Mouse (Mus musculus): ENCODE measurements around the gene Ndc1.
"Not testable (repeated sequence)": the region's sequence is repeated elsewhere in the genome, so short reads cannot be mapped to it uniquely, and the experiment has no call there.

Ndc1 gene

DNA sequence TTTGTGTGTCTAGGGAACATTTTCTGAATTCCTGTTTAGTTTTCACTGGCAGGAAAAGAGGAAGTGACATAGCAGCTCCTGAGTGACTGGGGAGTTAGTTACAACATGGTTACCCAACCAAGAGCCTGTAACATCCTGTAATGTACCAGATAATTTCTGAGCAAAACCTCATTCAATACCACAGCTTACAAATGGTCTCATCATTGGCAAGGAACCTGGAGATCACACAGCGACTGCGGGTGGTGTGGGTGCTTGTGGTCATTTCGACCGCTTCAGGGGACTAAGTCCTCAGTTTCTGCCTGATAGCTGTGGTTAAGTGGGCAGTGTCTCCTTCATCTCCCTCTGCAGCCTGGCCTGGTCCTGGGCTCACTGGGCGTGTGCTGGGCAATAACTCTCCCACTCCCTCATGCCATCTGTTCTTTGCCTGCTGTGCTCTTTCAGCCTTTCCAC lies 3.4 kb upstream of the Ndc1 start:
- DNase-seq (ENCODE audit: low read depth, low spot score) = no peak

DNA sequence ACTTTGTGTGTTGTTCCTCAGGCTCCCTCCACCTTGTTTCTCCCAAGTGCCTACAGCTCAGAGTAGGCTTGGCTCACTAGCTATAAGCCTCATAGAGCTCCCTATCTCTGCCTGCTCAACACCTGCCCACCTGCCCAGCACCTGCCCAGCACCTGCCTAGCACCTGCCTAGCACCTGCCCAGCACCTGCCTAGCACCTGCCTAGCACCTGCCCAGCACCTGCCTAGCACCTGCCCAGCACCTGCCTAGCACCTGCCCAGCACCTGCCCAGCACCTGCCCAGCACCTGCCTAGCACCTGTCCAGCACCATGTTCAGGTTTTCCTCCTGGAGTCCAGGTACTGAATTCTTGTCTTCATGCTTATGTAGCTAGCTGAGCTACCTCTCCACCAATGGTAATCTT lies 1.2 kb upstream of the Ndc1 start:
- not testable (repeated sequence) for DNase-seq (ENCODE audit: low read depth, low spot score)

DNA sequence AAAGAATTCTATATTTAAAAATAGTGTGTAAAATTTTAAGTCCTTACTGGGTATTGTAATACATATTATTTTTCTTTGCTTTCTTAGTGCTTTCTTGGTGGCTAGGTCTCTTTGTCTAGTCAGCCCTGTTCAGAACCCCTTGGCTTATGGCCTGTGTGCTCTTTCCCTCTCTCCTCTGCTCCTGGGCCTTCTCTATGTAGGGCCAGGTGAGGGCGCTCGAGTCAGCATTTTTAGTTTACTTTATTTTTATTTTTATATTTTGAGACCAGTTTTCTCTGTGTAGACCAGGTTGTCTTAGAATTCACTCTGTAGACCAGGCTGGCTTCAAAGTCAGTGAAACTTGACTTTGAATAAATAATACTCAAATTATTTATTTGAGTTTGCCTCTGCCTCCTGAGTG lies 4.7 kb downstream of the Ndc1 start:
- DNase-seq (ENCODE audit: low read depth, low spot score) = no peak

- no peak for DNase-seq (ENCODE audit: low read depth, low spot score)
Observed at GRCm38 (mm10) chr4:107374677-107375076, 7.1 kb downstream of the Ndc1 start.

GRCm38 (mm10) chr4:107378954-107379353 lies 11.4 kb downstream of the Ndc1 start:
- peak; percentile 27 for DNase-seq (ENCODE audit: low read depth, low spot score)

GRCm38 (mm10) chr4:107380871-107381270 lies 13.3 kb downstream of the Ndc1 start:
- DNase-seq (ENCODE audit: low read depth, low spot score) = no peak

GRCm38 (mm10) chr4:107387038-107387437 lies 19.5 kb downstream of the Ndc1 start:
- DNase-seq (ENCODE audit: low read depth, low spot score) = peak; percentile 35

- DNase-seq (ENCODE audit: low read depth, low spot score) = no peak
Observed at GRCm38 (mm10) chr4:107387465-107387864, 19.9 kb downstream of the Ndc1 start.

- DNase-seq (ENCODE audit: low read depth, low spot score) = no peak
Observed at GRCm38 (mm10) chr4:107388291-107388690, 20.7 kb downstream of the Ndc1 start.

- no peak for DNase-seq (ENCODE audit: low read depth, low spot score)
Observed at GRCm38 (mm10) chr4:107389345-107389744, 21.8 kb downstream of the Ndc1 start.

DNA sequence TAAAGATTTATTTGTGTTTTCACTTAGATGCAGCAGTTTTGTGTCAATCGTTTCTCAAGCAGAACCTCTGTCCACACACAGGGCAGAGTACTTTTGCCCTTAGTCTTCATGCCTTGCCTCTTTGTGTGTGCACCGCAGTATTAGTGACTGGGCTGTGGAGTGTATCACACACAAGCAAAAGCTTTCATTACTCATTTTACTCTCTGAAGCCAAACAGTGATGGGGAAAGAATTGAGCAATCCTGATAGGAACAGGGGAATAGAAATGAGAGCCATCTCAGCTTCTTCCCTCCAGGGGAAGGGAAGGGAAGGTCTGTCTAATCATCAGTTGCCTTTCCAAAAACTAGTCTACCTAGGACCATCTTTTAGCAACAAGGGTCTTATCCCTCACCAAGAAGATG lies 26.2 kb downstream of the Ndc1 start:
- DNase-seq (ENCODE audit: low read depth, low spot score) = no peak

- DNase-seq (ENCODE audit: low read depth, low spot score) = no peak
Observed at GRCm38 (mm10) chr4:107420202-107420601, 52.6 kb downstream of the Ndc1 start.

- no peak for DNase-seq (ENCODE audit: low read depth, low spot score)
Observed at GRCm38 (mm10) chr4:107421711-107422110, 54.1 kb downstream of the Ndc1 start.

- no peak for DNase-seq (ENCODE audit: low read depth, low spot score)
Observed at GRCm38 (mm10) chr4:107422176-107422575, 54.6 kb downstream of the Ndc1 start.

- DNase-seq (ENCODE audit: low read depth, low spot score) = no peak
Observed at GRCm38 (mm10) chr4:107425616-107426015, 58.0 kb downstream of the Ndc1 start.

DNA sequence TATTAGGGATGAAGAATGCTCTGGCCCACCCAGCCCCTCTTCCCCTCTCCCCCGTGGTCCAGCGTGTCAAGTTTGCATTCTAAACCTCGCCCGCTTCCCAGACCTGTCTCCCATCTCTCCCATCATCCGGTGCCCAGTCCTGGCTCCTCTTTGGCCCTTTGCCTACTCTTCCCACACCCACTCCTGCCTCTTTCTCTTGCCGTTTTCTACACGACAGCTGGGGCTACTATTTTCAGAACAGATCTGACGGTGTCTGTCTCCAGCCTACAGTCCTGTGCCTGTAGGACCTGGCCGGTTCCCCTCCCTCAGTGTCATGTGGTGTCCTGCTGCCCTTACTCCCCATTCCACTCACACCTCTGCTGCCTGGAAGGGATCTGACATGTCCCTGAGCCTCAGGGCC lies 59.0 kb downstream of the Ndc1 start:
- DNase-seq (ENCODE audit: low read depth, low spot score) = no peak

GRCm38 (mm10) chr4:107432717-107433116 lies 65.1 kb downstream of the Ndc1 start:
- DNase-seq (ENCODE audit: low read depth, low spot score) = no peak

GRCm38 (mm10) chr4:107433998-107434355 lies 66.4 kb downstream of the Ndc1 start:
- no peak for DNase-seq (ENCODE audit: low read depth, low spot score)

DNA sequence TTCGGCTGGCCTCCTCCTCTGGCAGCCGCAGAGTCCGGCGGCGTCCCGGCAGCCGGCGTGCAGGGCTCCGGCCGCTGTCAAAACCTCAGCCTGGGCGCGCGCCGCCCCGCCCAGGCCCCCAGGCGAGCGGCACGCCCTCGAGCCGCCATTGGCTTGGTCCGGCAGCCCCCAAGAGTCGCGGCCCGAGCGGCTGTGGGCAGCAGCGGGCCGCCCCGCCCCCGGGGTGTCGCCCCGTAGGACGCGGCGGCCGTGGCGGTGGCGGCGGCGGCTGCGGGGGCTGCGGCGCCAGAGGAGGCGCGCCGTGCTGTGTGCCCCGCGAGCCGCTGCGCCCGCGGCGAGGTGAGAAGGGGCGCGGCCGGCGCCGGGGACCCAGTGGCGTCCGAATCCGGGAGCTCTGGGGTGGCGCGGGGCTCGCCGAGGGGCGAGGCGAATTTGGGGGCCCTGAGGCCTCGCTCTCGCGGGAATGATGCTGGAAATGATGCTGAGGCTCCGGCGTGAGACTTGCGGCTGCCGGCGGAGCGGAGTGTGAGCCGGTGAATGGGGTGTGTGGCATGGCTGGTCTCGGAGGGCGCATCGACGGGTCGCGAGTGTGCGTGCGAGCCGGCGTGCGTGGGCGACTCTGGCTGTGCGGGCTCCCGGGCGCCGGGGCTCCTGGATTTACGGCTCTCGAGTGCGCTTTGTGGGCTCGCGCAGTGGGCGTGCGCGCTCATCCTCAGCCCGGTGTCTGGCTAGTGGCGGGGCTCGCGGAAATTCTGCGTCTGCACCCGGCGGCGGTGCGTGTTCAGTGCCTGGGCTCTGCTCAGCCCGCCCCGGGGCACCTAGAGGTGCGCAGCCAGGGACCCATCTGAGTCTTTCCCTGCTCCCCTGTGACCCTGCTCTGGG lies 67.0 kb downstream of the Ndc1 start, which contains the start of gene Glis1:
Glis1 (plus strand) TSS at position 236 of the 882 bp plus-strand sequence.
- peak; percentile 51 for DNase-seq (ENCODE audit: low read depth, low spot score)

DNA sequence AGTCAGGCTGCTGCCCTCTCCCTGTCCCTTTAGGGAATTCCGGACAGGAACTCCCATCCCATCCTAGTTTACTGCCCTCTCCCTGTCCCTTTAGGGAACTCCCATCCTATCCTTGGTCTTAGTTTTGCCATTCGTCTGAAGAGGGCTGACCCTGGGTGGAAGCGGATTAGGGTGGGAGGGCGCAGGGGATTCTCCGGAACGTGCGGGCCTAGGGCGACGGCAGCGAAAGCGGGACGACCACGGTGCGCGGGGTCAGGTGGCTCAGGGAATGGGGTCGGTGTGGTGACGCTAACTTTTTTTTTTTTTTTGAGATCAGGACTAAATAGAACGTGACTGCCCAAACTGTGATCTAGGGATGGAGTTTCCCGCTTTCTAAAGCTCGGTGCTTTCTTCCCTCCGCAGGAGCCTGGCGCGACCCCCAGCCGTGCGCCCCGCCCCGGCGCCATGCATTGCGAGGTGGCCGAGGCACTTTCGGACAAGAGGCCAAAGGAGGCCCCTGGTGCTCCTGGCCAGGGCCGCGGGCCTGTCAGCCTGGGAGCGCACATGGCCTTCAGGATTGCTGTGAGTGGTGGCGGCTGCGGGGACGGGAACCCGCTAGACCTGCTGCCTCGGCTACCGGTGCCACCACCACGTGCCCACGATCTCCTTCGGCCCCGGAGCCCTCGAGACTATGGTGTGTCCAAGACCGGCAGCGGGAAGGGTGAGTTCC lies 67.8 kb downstream of the Ndc1 start:
- no peak for DNase-seq (ENCODE audit: low read depth, low spot score)

- no peak for DNase-seq (ENCODE audit: low read depth, low spot score)
Observed at GRCm38 (mm10) chr4:107436476-107436875, 68.9 kb downstream of the Ndc1 start.

DNA sequence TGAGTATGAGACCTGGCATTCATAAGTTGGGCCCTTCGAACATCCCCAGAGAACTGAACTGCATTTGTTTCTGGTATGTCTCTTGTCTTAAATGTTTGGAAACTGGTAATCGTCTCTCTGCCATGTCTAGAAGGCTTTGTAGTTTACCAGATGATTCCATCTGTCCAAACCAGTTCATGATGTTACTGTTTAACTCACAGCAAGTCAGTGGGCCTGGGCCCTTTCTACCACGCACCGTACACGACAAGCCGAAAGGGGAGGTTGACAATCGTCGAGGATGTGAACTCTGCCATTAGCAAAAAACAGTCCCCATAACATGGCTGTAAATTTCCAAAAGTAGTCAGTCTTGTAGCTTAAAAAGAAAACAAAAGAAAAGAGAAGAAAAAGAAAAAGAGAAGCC lies 71.2 kb downstream of the Ndc1 start:
- no peak for DNase-seq (ENCODE audit: low read depth, low spot score)

DNA sequence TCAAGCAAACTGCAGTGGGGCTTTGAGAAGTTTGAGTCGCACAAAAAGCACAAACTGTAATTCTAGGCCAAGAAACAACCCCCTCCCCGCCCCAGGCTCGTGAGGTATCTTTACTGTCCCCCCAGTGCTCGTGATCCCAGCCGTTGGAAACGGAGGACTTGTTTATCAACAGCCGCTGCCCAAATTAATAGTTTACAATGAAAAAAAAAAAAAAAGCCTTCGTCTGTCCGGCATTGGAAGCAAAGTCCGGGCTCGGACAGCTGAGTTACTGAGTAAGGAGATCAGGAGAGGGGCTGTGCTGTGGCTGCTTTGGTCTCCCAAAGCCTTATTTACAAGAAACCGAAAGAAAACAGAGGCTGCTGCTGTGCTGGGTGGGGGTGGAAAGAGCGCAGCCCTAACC lies 72.7 kb downstream of the Ndc1 start:
- no peak for DNase-seq (ENCODE audit: low read depth, low spot score)
